8 mouse cellular contexts compared by ENCODE assay signal in genomic region chr3:35090496-35091133, GRCm38 (mm10).
DNase-seq lines count a peak whose midpoint lies in the region; ATAC-seq lines count a peak whose summit lies in the region.

No protein-coding gene starts in this region.

- peak; percentile 90 for DNase-seq in heart, adult 11 months
- no peak for DNase-seq in heart, postnatal 25 days (ENCODE audit: low spot score)
- no peak for DNase-seq in embryonic facial prominence, embryonic 14.5 days (ENCODE audit: low spot score)
- peak; percentile 51 for DNase-seq in hindbrain, embryonic 11.5 days (ENCODE audit: low spot score)
- no peak for DNase-seq in spleen, postnatal 4 days (ENCODE audit: low spot score in 2 of 2)
- no peak for DNase-seq in spleen, postnatal 10 days (ENCODE audit: low spot score in 2 of 2)
- no peak for DNase-seq in cerebellum, postnatal 36 days

- H3K4me2 ChIP-seq in embryonic facial prominence, embryonic 14.5 days (ENCODE audit: low read depth, low read length), result no peak overlapping the region
- H3K4me2 ChIP-seq in hindbrain, embryonic 11.5 days (replicated peaks; ENCODE audit: low read depth, low read length), result no peak overlapping the region
- H3K4me2 ChIP-seq in midbrain, embryonic 13.5 days (replicated peaks), result no peak overlapping the region

- H3K4me3 ChIP-seq in embryonic facial prominence, embryonic 14.5 days (ENCODE audit: low read depth, low read length), result no peak overlapping the region
- no peak overlapping the region for H3K4me3 ChIP-seq in hindbrain, embryonic 11.5 days (ENCODE audit: low read depth, low read length)
- no peak overlapping the region for H3K4me3 ChIP-seq in midbrain, embryonic 13.5 days (replicated peaks)

- no peaks in the 10 kb centered on the region for H3K4me1 ChIP-seq in embryonic facial prominence, embryonic 14.5 days (ENCODE audit: control insufficient read depth, insufficient read depth, low read length)
- peaks cover 9% of the 10 kb centered on the region; the same call in 1 of the 2 replicates for H3K4me1 ChIP-seq in hindbrain, embryonic 11.5 days (replicated peaks; ENCODE audit: control insufficient read depth, insufficient read depth, low read length)
- peaks cover 49% of the 10 kb centered on the region for H3K4me1 ChIP-seq in midbrain, embryonic 13.5 days (replicated peaks)

- no peaks in the 10 kb centered on the region for H3K9me3 ChIP-seq in embryonic facial prominence, embryonic 14.5 days (ENCODE audit: control insufficient read depth, low read length)
- H3K9me3 ChIP-seq in hindbrain, embryonic 11.5 days (ENCODE audit: control insufficient read depth, low read length), result no peaks in the 10 kb centered on the region
- no peaks in the 10 kb centered on the region for H3K9me3 ChIP-seq in midbrain, embryonic 13.5 days

- H3K36me3 ChIP-seq in embryonic facial prominence, embryonic 14.5 days (ENCODE audit: control insufficient read depth, insufficient read depth, low read length), result no peaks in the 10 kb centered on the region
- H3K36me3 ChIP-seq in hindbrain, embryonic 11.5 days (ENCODE audit: control insufficient read depth, insufficient read depth, low read length), result no peaks in the 10 kb centered on the region
- H3K36me3 ChIP-seq in midbrain, embryonic 13.5 days, result no peaks in the 10 kb centered on the region

- 28% methylated on average over 5 of the region's 5 CpGs for WGBS in embryonic facial prominence, embryonic 14.5 days
- 22% methylated on average over 5 of the region's 5 CpGs for WGBS in hindbrain, embryonic 11.5 days
- WGBS in midbrain, embryonic 13.5 days, result 31% methylated on average over 5 of the region's 5 CpGs

- peak; percentile 63; the same call in 1 of the 2 replicates for ATAC-seq in embryonic facial prominence, embryonic 14.5 days (ENCODE audit: low read depth)
- ATAC-seq in hindbrain, embryonic 11.5 days (ENCODE audit: low FRiP score), result no peak
- 0 out of 2 replicates have a peak, but pooled peaks have one; percentile 19 for ATAC-seq in midbrain, embryonic 13.5 days

- no peak overlapping the region for H3K27ac ChIP-seq in embryonic facial prominence, embryonic 14.5 days (replicated peaks; ENCODE audit: low read depth, low read length)
- H3K27ac ChIP-seq in hindbrain, embryonic 11.5 days (ENCODE audit: low read depth, low read length), result peak overlapping the region; percentile 82
- H3K27ac ChIP-seq in midbrain, embryonic 13.5 days, result 0 out of 2 replicates have a peak overlapping the region, but pooled peaks have one; percentile 7

- intact Hi-C loops in heart, postnatal 25 days (cut with DNase I), result no loop called here

- no peaks in the 10 kb centered on the region for H3K27me3 ChIP-seq in embryonic facial prominence, embryonic 14.5 days (replicated peaks; ENCODE audit: control insufficient read depth, insufficient read depth, low read length)
- no peaks in the 10 kb centered on the region for H3K27me3 ChIP-seq in hindbrain, embryonic 11.5 days (ENCODE audit: control insufficient read depth, insufficient read depth, low read length)
- H3K27me3 ChIP-seq in midbrain, embryonic 13.5 days, result no peaks in the 10 kb centered on the region

- H3K9ac ChIP-seq in embryonic facial prominence, embryonic 14.5 days (ENCODE audit: low read depth, low read length), result no peak overlapping the region
- H3K9ac ChIP-seq in hindbrain, embryonic 11.5 days (ENCODE audit: low read depth, low read length), result no peak overlapping the region
- H3K9ac ChIP-seq in midbrain, embryonic 13.5 days (replicated peaks), result no peak overlapping the region

Comparison
In these comparisons a context has a peak if more than half of its experiments do, and no peak if none do; other contexts are left out.
1. DNase-seq: peak in heart, adult 11 months (single experiment) and hindbrain, embryonic 11.5 days (single experiment); none in heart, postnatal 25 days (single experiment), embryonic facial prominence, embryonic 14.5 days (single experiment), spleen, postnatal 4 days (0 of 2), spleen, postnatal 10 days (0 of 2) and cerebellum, postnatal 36 days (0 of 2).